Mouse (Mus musculus) testis, adult 2 months (tissue): Measurements from ENCODE around the gene Camta1. TPM values are rescaled to one million over a fixed set of nuclear protein-coding genes. Genes with fewer than 3 reads are reported as not detected.

ENCODE experiments used
- H3K27ac ChIP-seq: fragments of 200-500 bp; 2 replicates; pipeline ENCODE4 v1.5.1; 2012; ENCODE audit warnings: low read depth, low read length; ENCODE audit not compliant: control insufficient read depth, insufficient read depth
- H3K27me3 ChIP-seq: fragments of 200-500 bp; 2 replicates; pipeline ENCODE4 v1.6.1; 2012; ENCODE audit warnings: mild to moderate bottlenecking, low read length, moderate library complexity; ENCODE audit not compliant: control insufficient read depth, insufficient read depth
- H3K36me3 ChIP-seq: fragments of 200-500 bp; 2 replicates; pipeline ENCODE4 v1.6.1; 2012; ENCODE audit warnings: mild to moderate bottlenecking, low read length; ENCODE audit not compliant: control insufficient read depth, insufficient read depth
- H3K4me1 ChIP-seq: fragments of 200-500 bp; 2 replicates; pipeline ENCODE4 v1.6.1; 2012; ENCODE audit warnings: low read length; ENCODE audit not compliant: control insufficient read depth, insufficient read depth
- H3K4me3 ChIP-seq: fragments of 200-500 bp; 2 replicates; pipeline ENCODE4 v1.5.1; 2012; ENCODE audit warnings: low read depth, mild to moderate bottlenecking, low read length, moderate library complexity, mixed read lengths; ENCODE audit not compliant: control insufficient read depth
- CTCF ChIP-seq: fragments of 200-500 bp; IDR thresholded peaks from 2 replicates; pipeline ENCODE4 v1.5.1; 2012; ENCODE audit warnings: low read depth, mild to moderate bottlenecking, inconsistent platforms, low read length, moderate library complexity; ENCODE audit not compliant: control insufficient read depth, insufficient read depth, insufficient replicate concordance
- POLR2A ChIP-seq: fragments of 200-500 bp; IDR thresholded peaks from 2 replicates; pipeline ENCODE4 v1.6.1; 2012; ENCODE audit warnings: low read depth, mild to moderate bottlenecking, inconsistent platforms, low read length, moderate library complexity; ENCODE audit not compliant: control insufficient read depth
- polyA plus RNA-seq: library from polyadenylated mRNA; depleted of rRNA; stranded (reverse); fragments of >200 nt; gene quantifications from 2 replicates; pipeline ENCODE4 v1.2.3, GENCODE M21; 2012

The Camta1 gene
- polyA plus RNA-seq, 1 experiment: 15.4 TPM

DNA sequence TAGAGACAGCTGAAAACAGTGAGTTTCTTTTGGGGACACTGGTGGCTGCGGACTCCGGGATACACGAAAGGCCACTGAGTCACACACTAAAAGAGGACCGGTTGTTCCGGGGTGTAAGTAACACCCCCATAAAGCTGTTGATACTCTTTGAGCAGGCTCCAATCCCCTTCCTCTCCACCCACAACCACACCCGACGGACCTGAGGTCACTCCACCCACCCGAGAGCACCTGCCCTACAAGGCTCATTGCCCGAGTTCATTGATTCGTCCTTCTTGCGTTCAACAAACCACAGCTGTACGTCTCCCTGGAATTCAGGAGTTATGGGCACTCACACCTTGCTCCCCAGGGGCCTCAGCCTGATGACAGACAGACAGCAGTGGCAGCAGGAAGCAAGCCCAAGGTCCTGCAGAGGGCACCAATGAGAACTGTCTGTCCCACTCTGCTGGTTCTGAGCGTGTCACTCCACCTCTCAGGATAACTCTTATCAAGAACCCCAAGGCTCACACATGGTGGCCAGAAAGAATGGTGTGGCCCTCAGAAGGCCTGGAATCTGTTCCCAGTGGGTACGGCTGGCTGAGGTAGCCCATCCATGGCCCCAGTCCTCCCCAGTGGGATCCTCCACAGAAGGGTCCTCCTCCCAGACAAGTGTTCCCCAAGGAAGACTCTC, 158.5 kb downstream of the Camta1 start:
- no peak for TF ChIP-seq CTCF
- no peak for TF ChIP-seq POLR2A
- H3K27me3 ChIP-seq: no peaks in the 10 kb centered on the region
- no peak overlapping the region for H3K27ac ChIP-seq
- no peak overlapping the region for H3K4me3 ChIP-seq
- no peaks in the 10 kb centered on the region for H3K36me3 ChIP-seq
- peaks cover 3% of the 10 kb centered on the region for H3K4me1 ChIP-seq

DNA sequence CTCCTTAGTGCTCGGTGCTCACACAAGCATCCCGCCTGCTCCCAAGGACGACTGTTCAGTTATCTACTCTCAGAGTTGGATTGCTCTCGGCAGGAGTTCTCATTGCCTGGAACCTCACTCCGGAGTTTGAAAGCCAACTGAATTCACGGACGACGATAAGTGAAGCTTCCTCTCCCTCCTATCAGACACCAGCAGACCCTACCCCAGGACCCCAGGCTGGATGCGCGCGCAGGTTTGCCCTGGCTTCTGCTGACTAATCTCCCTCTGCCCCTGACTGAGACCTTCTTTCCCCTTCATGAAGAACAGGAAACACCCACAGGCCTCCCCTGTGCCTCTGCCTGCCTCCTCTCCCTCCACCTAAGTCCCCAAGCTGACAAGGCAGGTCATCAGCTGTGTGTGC, 159.2 kb downstream of the Camta1 start:
- no peak for TF ChIP-seq CTCF
- no peak for TF ChIP-seq POLR2A
- no peak overlapping the region for H3K4me3 ChIP-seq
- peaks cover 3% of the 10 kb centered on the region for H3K4me1 ChIP-seq
- no peaks in the 10 kb centered on the region for H3K27me3 ChIP-seq
- no peak overlapping the region for H3K27ac ChIP-seq
- H3K36me3 ChIP-seq: no peaks in the 10 kb centered on the region

- H3K4me3 ChIP-seq: no peak overlapping the region
- no peaks in the 10 kb centered on the region for H3K27me3 ChIP-seq
- TF ChIP-seq CTCF (no peak), POLR2A (no peak)
- no peak overlapping the region for H3K27ac ChIP-seq
- no peaks in the 10 kb centered on the region for H3K36me3 ChIP-seq
- peaks cover 2% of the 10 kb centered on the region for H3K4me1 ChIP-seq
These were observed 165.7 kb downstream of the Camta1 start for GRCm38 (mm10) chr4:151695984-151696383.

GRCm38 (mm10) chr4:151694531-151694930, 167.1 kb downstream of the Camta1 start:
- no peaks in the 10 kb centered on the region for H3K27me3 ChIP-seq
- H3K4me1 ChIP-seq: peaks cover 7% of the 10 kb centered on the region
- H3K27ac ChIP-seq: no peak overlapping the region
- no peaks in the 10 kb centered on the region for H3K36me3 ChIP-seq
- no peak for TF ChIP-seq CTCF
- no peak for TF ChIP-seq POLR2A
- no peak overlapping the region for H3K4me3 ChIP-seq

GRCm38 (mm10) chr4:151694047-151694446, 167.6 kb downstream of the Camta1 start:
- Histone ChIP-seq H3K27me3 (no peaks in the 10 kb centered on the region), H3K4me3 (no peak overlapping the region), H3K36me3 (no peaks in the 10 kb centered on the region), H3K27ac (no peak overlapping the region), H3K4me1 (peaks cover 7% of the 10 kb centered on the region)
- TF ChIP-seq POLR2A (no peak), CTCF (peak; percentile 70; the same call in 1 of the 2 replicates)

DNA sequence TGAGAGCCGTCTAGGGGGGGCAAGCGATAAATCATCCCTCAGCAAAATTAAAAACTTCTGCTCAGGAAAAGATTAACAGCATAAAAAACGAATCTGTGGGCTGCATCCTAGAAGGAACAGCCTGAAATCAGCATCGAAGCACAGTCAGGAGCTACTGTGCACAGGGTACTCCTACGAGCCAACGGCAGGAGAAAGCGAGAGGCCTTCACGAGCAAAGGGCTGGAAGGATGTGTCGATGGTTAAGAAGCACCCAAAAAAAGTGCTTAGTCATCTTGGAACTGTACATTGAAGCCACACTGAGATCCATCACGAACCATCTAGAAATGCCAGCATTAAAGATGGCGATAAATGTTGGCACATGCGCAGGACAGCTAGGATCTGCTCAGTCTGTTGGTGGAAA, 171.6 kb downstream of the Camta1 start:
- no peak for TF ChIP-seq CTCF
- TF ChIP-seq POLR2A: no peak
- no peaks in the 10 kb centered on the region for H3K27me3 ChIP-seq
- H3K4me1 ChIP-seq: peaks cover 14% of the 10 kb centered on the region
- H3K27ac ChIP-seq: no peak overlapping the region
- H3K36me3 ChIP-seq: no peaks in the 10 kb centered on the region
- no peak overlapping the region for H3K4me3 ChIP-seq

DNA sequence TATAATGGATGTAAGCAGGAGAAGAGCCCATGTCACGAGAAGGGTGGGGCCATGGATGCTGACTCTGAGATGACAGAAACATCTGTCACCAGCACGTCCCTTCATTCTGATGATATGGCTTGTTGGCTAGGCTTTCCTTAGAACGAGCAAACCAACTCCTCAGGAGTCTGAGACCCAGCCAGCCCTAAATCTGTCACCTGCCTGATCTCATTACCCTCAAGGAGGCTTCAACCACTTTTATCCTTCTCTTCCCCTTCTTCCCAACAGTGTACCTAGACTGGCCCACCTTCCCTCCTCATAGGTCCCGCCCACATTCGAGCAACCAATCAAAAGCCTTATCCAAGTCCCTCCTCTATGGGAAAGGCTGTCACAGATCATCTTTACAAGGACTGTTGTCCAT, 173.5 kb downstream of the Camta1 start:
- no peaks in the 10 kb centered on the region for H3K36me3 ChIP-seq
- peaks cover 16% of the 10 kb centered on the region for H3K4me1 ChIP-seq
- H3K27ac ChIP-seq: no peak overlapping the region
- no peaks in the 10 kb centered on the region for H3K27me3 ChIP-seq
- no peak overlapping the region for H3K4me3 ChIP-seq
- no peak for TF ChIP-seq POLR2A
- no peak for TF ChIP-seq CTCF
